Mouse (Mus musculus) layer of hippocampus, adult 2 months (tissue): ENCODE results near the gene Ccm2. TPM values are rescaled to one million over a fixed set of nuclear protein-coding genes. Genes with fewer than 3 reads are reported as not detected.

Source experiments
- DNase-seq, 2 experiments: peaks; one replicate each; pipeline ENCODE4 v3.0.0; 2022; ENCODE audit warnings: low spot score in 2 of 2
- H3K27ac ChIP-seq: fragments of 200-600 bp; 2 replicates; pipeline ENCODE4 v1.8.1; 2022
- H3K4me3 ChIP-seq: fragments of 200-600 bp; 2 replicates; pipeline ENCODE4 v1.8.1; 2022; ENCODE audit warnings: mild to moderate bottlenecking
- CTCF ChIP-seq: fragments of 200-600 bp; conservative IDR thresholded peaks from 2 replicates; pipeline ENCODE4 v1.8.1; 2022; ENCODE audit warnings: antibody characterized with exemption, mild to moderate bottlenecking, moderate library complexity
- total RNA-seq, 2 experiments: library from RNA; stranded (reverse); gene quantifications; 2 replicates each; pipeline ENCODE4 v1.2.3; 2021

The Ccm2 gene
- total RNA-seq, 2 experiments from 2014 or later = 50.2 to 55.8 TPM

DNA sequence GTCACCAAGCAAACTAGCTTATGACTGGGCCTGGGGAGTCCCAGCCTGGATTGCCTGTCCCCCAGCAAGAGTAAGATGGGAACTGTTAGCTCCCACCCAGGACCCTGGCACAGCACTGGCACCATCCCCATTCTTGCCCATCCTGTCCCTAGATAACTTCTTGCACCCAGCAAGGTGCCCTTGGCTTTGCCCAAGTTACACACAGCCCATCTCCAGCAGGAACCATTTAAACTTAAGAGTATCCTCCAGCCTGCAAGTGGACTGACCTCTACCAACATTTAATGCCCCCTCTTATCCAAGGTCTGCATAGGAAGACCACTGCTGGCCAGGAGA is 57.9 kb downstream of the Ccm2 start:
- TF ChIP-seq CTCF = no peak
- Histone ChIP-seq H3K27ac (peak overlapping the region; percentile 100), H3K4me3 (peak overlapping the region; percentile 62)
- DNase-seq = no peak

DNA sequence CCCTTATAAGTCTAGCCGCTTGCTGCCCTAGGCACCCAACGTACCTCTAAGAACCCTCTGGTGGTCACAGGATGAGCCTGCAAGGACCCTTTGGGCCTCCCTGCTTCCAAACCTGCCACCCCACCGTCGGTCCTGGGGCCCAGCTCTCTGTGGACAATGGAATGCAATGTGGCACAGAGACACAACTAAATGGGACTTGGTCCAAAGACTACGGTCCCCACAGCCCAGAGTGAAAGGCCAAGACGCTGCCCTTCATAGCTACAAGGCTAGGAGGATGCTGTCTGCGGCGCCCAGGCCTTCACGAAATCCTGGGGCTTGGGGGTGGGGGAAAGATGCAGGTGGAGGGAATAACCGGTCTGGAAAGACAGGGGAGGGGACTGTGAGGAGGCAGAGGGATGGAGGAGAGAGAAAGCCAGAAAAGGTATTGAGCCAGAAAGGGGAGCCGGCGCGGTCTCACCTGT is 58.4 kb downstream of the Ccm2 start:
- DNase-seq = no peak
- H3K4me3 ChIP-seq = peak overlapping the region; percentile 62
- H3K27ac ChIP-seq = peak overlapping the region; percentile 100
- peak; percentile 67 for TF ChIP-seq CTCF

DNA sequence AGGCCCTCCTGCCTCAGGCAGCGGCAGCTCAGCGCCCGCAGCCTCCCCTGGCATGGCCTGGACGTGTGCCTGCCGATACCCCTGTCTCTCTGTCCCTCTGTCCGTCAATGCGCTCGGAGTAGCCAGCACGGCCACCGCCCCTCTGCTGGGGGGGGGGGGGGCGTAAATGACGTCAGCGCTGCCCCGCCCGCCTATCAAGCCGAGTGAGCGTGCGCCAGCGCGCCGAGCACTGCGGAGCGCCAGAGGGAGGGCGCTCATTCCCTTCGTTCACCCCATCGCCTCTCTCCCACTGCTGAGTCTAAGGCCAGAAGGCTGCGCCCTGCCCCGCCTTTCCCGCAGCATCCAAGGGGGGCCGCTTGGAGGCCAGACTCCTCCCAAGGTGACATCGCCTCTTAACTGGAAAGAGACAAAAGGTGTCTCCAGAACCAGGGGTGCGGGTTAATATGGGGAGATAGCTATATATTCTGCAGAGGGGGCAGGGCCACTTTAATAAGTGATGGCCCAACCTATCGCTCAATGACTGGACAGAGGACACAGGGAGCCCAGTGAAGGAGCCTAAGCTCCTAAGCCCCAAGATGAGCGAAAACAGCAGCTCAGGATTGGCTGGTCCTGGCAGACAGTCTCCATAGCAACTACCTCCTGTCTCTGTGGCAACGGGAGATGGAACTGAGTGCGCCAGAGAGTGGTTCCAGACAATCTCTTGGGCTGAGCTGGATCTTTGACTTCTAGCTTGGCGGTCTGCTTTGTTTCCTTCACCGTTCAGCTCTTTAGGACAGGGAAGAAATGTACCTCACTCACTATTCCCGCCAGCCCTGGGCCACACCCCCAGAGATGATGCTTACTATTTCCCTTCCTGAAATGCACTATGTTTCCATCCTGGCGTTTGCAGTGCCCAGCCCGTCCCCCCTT is 59.1 kb downstream of the Ccm2 start, which contains the start of gene Nacad:
Nacad (minus strand) TSS at position 563 of the 909 bp plus-strand sequence.
- peak within 1 kb of the TSS; percentile 100 for H3K27ac ChIP-seq
- peak; percentile 77 to 91 for DNase-seq
- H3K4me3 ChIP-seq = peak within 1 kb of the TSS; percentile 62
- 0 out of 2 replicates have a peak, but pooled peaks have one; percentile 16 for TF ChIP-seq CTCF

DNA sequence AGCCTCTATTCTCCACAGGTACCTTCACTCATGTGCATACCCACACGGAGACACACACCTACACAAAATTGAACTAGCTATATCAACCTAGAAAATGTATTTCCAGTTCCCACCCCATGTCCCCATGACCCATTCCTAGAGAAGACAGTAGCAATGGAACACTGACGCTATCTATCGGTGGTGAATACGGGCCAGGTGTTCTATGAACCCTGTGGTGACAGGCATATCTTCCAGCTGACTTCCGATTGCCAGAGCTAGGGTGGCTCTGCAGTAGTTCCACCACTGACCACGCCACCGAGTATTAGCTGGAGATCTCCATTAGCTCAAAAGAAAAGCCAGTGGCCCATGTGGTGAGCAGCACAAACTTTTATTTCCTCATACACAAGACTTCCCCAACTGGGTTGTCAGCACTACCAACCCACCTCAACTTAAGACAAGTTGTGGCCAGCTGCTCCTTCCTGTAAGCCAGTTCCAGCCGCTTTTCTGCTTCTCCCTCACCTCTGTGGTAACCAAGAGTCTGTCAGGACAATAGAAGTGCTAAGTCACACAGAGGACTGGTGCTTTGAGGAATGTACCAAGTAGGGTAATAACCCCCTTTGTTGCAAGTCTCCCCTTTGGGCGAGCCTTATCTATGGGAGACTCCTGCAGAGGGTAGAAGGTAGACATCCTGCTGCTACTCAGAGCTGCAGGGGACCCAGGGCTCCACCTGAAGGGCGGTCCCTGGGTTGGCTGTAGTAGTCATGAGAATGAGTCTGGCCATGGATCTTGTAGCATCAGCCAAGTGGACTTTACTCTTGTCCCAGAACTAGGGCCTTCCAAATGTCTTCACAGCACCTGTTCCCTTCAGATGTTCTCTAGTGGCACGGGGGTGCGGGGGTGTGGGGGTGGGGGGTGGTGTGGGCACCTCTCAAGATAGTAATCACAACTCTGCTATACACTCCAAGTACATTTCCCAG is 68.8 kb downstream of the Ccm2 start:
- Histone ChIP-seq H3K27ac (no peak overlapping the region), H3K4me3 (no peak overlapping the region)
- DNase-seq = no peak
- TF ChIP-seq CTCF = no peak

DNA sequence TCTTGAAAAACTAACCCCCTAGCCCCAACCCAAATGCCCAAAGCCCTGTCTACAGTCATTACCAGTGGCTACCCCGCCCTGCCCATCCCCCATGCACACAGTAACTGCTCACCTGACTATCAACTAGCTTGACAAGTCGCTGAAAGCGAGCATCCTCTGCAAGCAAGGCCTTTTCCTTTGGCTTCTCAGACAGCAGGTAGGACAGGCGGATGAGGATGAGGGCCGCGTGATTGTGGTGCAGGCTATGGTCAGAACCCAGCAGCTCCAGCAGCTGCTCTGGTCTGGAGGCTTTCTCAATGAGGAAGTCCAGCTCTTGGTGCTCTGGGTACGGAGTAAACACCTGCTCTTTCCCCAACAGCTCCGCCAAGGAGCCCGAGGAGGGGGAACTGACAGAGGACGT is 77.0 kb downstream of the Ccm2 start:
- no peak for TF ChIP-seq CTCF
- Histone ChIP-seq H3K27ac (no peak overlapping the region), H3K4me3 (peak overlapping the region; percentile 15; the same call in 1 of the 2 replicates)
- DNase-seq = no peak

DNA sequence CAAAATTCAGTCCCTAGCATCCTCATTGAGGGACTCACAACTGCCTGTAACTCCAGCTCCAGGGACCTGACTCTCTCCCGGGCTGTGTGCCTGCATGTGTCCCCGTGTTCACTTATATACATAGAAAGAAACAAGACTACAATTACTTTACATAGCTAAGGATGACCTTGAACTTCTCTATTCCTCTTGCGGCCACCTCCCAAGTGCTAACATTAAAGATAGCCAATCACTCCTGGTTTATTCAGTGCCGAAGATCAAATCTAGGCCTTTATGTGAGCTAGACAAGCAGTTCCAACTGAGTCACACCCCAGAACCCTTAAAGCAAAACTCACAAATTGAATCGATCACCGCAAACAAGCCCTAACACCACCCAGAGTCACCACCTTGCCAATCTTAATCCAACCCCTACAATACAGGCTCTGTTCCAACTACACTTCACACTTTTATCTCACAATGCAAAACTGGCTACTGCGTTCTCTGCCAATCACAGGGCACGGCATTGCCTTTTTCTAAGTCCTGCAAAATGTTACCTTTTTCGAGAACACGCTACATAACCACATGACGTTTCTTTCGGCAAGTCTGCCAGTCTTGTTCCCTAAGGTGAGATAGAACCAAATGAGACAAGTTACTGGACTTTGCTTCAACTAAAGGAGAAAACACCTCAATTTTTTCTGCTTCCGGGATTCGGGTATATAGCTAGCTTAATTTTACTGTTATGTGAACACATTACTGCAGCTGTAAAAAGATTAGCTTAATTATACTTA is 78.1 kb downstream of the Ccm2 start:
- no peak for TF ChIP-seq CTCF
- no peak for DNase-seq
- Histone ChIP-seq H3K4me3 (peak overlapping the region; percentile 83), H3K27ac (peak overlapping the region; percentile 92)

DNA sequence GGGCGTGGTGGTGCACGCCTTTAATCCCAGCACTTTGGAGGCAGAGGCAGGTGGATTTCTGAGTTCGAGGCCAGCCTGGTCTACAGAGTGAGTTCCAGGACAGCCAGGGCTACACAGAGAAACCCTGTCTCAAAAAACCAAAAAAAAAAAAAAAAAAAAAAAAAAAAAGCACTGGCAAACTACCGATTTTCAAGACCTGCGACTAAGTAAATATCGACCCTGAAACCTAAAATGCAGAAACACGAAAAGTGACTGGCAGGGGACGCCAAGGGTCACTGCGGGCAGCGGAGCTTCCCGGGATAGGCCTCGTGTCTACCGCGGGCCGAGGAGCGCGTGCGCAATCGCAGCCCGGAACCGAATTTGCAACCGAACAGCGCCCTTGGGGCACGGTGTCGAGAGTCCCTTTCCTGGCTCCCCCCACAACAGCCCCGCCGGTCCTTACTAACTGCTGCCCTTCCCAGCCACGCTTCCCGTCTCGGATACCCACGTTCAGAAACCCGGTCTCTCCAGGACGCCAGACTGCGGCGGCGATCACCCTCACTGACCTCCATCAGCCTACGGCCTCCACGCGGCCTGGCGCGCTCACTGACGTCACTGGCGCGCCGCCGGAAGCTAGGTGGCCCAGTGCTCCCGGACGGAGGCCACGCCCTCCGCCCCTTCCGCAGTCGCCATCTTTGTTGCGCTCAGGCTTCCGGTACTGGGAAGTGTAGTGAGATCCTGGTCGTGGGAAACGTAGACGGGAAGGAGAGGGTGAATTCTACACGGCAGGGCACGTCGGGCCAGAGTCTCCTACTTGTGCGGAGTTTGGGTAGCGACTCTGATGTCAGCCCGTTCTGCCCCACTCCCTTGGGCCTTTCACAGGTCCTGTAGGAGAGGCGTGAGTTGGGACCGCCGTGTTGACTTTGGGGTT is 79.0 kb downstream of the Ccm2 start, which contains the start of gene Tbrg4:
Tbrg4 (minus strand) TSS at position 590 of the 910 bp plus-strand sequence.
- peak; percentile 90 to 91 for DNase-seq
- TF ChIP-seq CTCF = 0 out of 2 replicates have a peak, but pooled peaks have one; percentile 5
- Histone ChIP-seq H3K27ac (peak within 1 kb of the TSS; percentile 92), H3K4me3 (peak within 1 kb of the TSS; percentile 83)

DNA sequence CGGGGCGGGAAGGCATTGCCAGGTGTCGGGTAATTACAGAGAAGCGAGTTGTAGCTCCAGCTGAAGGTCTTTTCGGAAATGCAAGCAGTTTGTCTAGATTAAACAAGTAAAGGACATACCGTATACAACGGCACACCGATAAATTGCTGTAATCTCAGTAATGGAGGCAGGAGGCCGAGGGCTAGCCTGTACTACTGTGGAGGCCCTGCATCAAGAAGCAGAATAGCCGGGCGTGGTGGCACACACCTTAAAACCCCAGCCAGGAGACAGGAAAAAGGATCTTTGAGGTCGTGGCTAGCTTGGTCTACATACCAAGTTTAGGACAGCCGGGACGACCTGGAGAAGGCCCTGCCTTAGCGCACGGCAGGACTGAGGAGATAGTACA is 79.7 kb downstream of the Ccm2 start:
- Histone ChIP-seq H3K4me3 (peak overlapping the region; percentile 83), H3K27ac (peak overlapping the region; percentile 92)
- no peak for TF ChIP-seq CTCF
- no peak for DNase-seq

DNA sequence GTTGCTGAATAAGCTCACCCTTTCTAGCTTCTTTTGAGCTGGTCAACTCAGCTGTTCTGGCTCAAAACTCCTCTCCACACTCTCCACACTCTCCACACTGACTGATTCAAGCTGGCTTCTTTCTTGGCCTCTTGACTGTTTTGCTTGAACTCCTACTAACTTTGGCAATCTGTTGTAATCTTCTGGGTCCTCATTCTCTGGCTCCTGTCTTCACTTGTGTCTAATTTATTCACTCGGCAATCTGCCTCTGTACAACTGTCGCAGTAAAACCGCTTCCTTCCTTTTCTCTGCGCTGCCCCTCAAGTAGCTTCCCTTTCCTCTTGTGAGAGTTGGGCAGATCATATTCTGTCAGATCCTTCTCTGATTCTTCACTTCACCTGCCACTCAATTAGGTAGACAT is 81.0 kb downstream of the Ccm2 start:
- H3K27ac ChIP-seq = no peak overlapping the region
- DNase-seq = no peak
- no peak for TF ChIP-seq CTCF
- H3K4me3 ChIP-seq = no peak overlapping the region

DNA sequence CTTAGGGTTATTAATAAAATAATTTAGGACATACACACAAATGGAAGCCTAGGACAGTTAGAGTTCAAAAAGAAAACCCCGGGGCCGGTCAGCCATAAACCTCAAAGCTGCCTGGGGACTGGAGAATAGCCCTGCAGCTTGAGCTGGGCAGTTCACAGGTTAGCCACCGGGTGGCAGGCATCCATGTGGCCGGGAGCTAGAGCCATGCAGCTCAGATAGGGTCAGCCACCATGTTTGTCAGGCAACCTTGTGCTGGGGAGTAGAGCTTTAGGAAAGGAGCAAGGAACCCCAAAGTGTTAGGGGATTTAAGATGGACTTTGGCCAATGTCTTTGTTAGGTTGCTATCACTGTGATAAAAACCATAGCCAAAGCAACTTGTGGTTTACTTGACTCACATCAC is 81.9 kb downstream of the Ccm2 start:
- Histone ChIP-seq H3K4me3 (no peak overlapping the region), H3K27ac (no peak overlapping the region)
- peak; percentile 78 for TF ChIP-seq CTCF
- DNase-seq = peak in 1 of 2 experiments; percentile 38

DNA sequence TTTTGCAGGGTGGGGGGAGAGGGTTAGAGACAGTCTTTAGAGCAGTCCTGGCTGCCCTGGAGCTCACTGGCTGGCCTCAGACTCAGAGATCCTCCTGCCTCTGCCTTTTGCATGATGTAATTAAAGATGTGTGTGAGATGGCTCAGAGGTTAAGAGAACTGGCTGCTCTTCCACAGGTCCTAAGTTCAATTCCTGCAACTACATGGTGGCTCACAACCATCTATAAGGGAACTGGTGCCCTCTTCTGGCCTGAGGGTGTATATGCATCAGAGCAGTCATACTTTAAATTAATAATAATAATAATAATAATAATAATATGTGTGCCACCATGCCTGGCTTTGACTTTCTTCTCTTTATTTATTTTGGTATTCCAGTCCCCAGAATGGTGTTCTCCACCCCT is 83.0 kb downstream of the Ccm2 start:
- peak; percentile 81 for TF ChIP-seq CTCF
- Histone ChIP-seq H3K27ac (no peak overlapping the region), H3K4me3 (no peak overlapping the region)
- DNase-seq = peak in 1 of 2 experiments; percentile 57
